Mouse (Mus musculus) lung, adult 2 months (tissue): Measurements from ENCODE around the gene Ccdc152.

Source experiments
- CTCF ChIP-seq: fragments of 200-500 bp; IDR thresholded peaks from 2 replicates; pipeline ENCODE4 v1.5.1; 2011; ENCODE audit warnings: mild to moderate bottlenecking, low read length, control low read depth; ENCODE audit not compliant: insufficient read depth
- POLR2A ChIP-seq: fragments of 200-500 bp; IDR thresholded peaks from 2 replicates; pipeline ENCODE4 v1.6.1; 2011; ENCODE audit warnings: low read depth, mild to moderate bottlenecking, control low read depth, low read length, borderline replicate concordance; ENCODE audit errors: extremely low read depth

- TF ChIP-seq CTCF: no peak
- TF ChIP-seq POLR2A: no peak
Observed at GRCm38 (mm10) chr15:3251718-3252067, 51.6 kb downstream of the Ccdc152 start.
